Mouse (Mus musculus): ENCODE data around the gene Rilp. TPM values are rescaled to one million over a fixed set of nuclear protein-coding genes. Genes with fewer than 3 reads are reported as not detected.

Rilp gene
- total and polyA plus RNA-seq, 2 experiments from 2014 or later: 6.9 to 7.0 TPM

DNA sequence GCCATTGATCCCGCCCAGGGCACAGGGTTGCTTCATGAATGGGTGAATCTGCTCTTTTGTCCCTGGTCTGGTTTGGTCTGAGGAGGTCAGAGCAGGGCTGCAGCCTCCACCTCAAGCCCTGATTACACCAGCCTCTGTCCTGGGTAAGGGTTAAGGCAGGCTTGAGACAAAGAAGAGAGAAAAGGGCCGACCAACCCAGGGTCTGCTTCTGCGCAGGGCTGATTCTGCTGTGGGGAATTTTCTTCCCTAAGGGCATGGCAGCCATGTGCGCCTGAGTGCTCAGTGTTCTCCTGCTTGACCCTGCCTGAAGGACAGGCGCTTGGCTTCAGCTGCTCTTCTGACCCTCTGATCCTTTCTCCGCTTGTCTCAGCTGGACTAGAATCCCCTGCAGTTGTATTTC is 47.2 kb downstream of the Rilp start:
- Histone ChIP-seq H3K27ac (ENCODE audit: low read depth, low read length) (no peak overlapping the region), H3K27me3 (ENCODE audit: insufficient read depth, low read length) (no peaks in the 10 kb centered on the region), H3K4me1 (ENCODE audit: insufficient read depth, low read length) (no peaks in the 10 kb centered on the region), H3K4me3 (ENCODE audit: low read depth, low read length) (no peak overlapping the region), H3K9me3 (ENCODE audit: low read length) (no peaks in the 10 kb centered on the region), H3K36me3 (ENCODE audit: insufficient read depth, low read length) (peaks cover 22% of the 10 kb centered on the region), H3K4me2 (ENCODE audit: low read depth, low read length, poor library complexity, severe bottlenecking) (no peak overlapping the region), H3K9ac (replicated peaks; ENCODE audit: low read length, poor library complexity, severe bottlenecking) (no peak overlapping the region)
- DNase-seq (ENCODE audit: low spot score) (no peak), ATAC-seq (ENCODE audit: low FRiP score) (no peak)
- WGBS: 81% methylated on average over 6 of the region's 6 CpGs
- TF ChIP-seq CTCF (IDR thresholded peaks at IDR 0.05): no peak

GRCm38 (mm10) chr11:75558101-75558500 is 48.2 kb downstream of the Rilp start:
- no peaks in the 10 kb centered on the region for H3K27me3 ChIP-seq (ENCODE audit: insufficient read depth, low read length)
- no peak for DNase-seq (ENCODE audit: low spot score)
- no peaks in the 10 kb centered on the region for H3K9me3 ChIP-seq (ENCODE audit: low read length)
- no peak overlapping the region for H3K4me3 ChIP-seq (ENCODE audit: low read depth, low read length)
- no peaks in the 10 kb centered on the region for H3K4me1 ChIP-seq (ENCODE audit: insufficient read depth, low read length)
- no peak overlapping the region for H3K4me2 ChIP-seq (ENCODE audit: low read depth, low read length, poor library complexity, severe bottlenecking)
- H3K27ac ChIP-seq (ENCODE audit: low read depth, low read length): no peak overlapping the region
- peak; percentile 52 for TF ChIP-seq CTCF (IDR thresholded peaks at IDR 0.05)
- peaks cover 32% of the 10 kb centered on the region for H3K36me3 ChIP-seq (ENCODE audit: insufficient read depth, low read length)
- H3K9ac ChIP-seq (replicated peaks; ENCODE audit: low read length, poor library complexity, severe bottlenecking): no peak overlapping the region
- ATAC-seq (ENCODE audit: low FRiP score): no peak
- WGBS: 90% methylated on average over 1 of the region's 1 CpGs

- WGBS: 89% methylated on average over 8 of the region's 8 CpGs
- no peak for DNase-seq (ENCODE audit: low spot score)
- ATAC-seq (ENCODE audit: low FRiP score): no peak
Measured at GRCm38 (mm10) chr11:75559870-75560504, 50.1 kb downstream of the Rilp start.

GRCm38 (mm10) chr11:75560530-75561409 is 50.9 kb downstream of the Rilp start:
- Histone ChIP-seq H3K27ac (ENCODE audit: low read depth, low read length) (no peak overlapping the region), H3K4me2 (ENCODE audit: low read depth, low read length, poor library complexity, severe bottlenecking) (no peak overlapping the region), H3K36me3 (ENCODE audit: insufficient read depth, low read length) (peaks cover 38% of the 10 kb centered on the region), H3K9ac (replicated peaks; ENCODE audit: low read length, poor library complexity, severe bottlenecking) (no peak overlapping the region), H3K4me3 (ENCODE audit: low read depth, low read length) (no peak overlapping the region), H3K27me3 (ENCODE audit: insufficient read depth, low read length) (no peaks in the 10 kb centered on the region), H3K4me1 (ENCODE audit: insufficient read depth, low read length) (no peaks in the 10 kb centered on the region), H3K9me3 (ENCODE audit: low read length) (no peaks in the 10 kb centered on the region)
- ATAC-seq (ENCODE audit: low FRiP score): no peak
- 86% methylated on average over 14 of the region's 14 CpGs for WGBS
- TF ChIP-seq CTCF (IDR thresholded peaks at IDR 0.05): no peak
- no peak for DNase-seq (ENCODE audit: low spot score)

More at GRCm38 (mm10) chr11:75559870-75560504, 50.1 kb downstream of the Rilp start:
- TF ChIP-seq CTCF (IDR thresholded peaks at IDR 0.05): no peak
- H3K4me1 ChIP-seq (ENCODE audit: insufficient read depth, low read length): no peaks in the 10 kb centered on the region
- no peak overlapping the region for H3K27ac ChIP-seq (ENCODE audit: low read depth, low read length)
- H3K9me3 ChIP-seq (ENCODE audit: low read length): no peaks in the 10 kb centered on the region
- peaks cover 38% of the 10 kb centered on the region for H3K36me3 ChIP-seq (ENCODE audit: insufficient read depth, low read length)
- no peaks in the 10 kb centered on the region for H3K27me3 ChIP-seq (ENCODE audit: insufficient read depth, low read length)
- H3K4me3 ChIP-seq (ENCODE audit: low read depth, low read length): no peak overlapping the region
- no peak overlapping the region for H3K9ac ChIP-seq (replicated peaks; ENCODE audit: low read length, poor library complexity, severe bottlenecking)
- H3K4me2 ChIP-seq (ENCODE audit: low read depth, low read length, poor library complexity, severe bottlenecking): no peak overlapping the region

- Histone ChIP-seq H3K4me2 (ENCODE audit: low read depth, low read length, poor library complexity, severe bottlenecking) (no peak overlapping the region), H3K4me1 (ENCODE audit: insufficient read depth, low read length) (no peaks in the 10 kb centered on the region), H3K9ac (replicated peaks; ENCODE audit: low read length, poor library complexity, severe bottlenecking) (no peak overlapping the region), H3K9me3 (ENCODE audit: low read length) (no peaks in the 10 kb centered on the region), H3K4me3 (ENCODE audit: low read depth, low read length) (no peak overlapping the region), H3K36me3 (ENCODE audit: insufficient read depth, low read length) (peaks cover 44% of the 10 kb centered on the region), H3K27ac (ENCODE audit: low read depth, low read length) (no peak overlapping the region), H3K27me3 (ENCODE audit: insufficient read depth, low read length) (no peaks in the 10 kb centered on the region)
- no peak for ATAC-seq (ENCODE audit: low FRiP score)
- no peak for TF ChIP-seq CTCF (IDR thresholded peaks at IDR 0.05)
- WGBS: 83% methylated on average over 5 of the region's 5 CpGs
- no peak for DNase-seq (ENCODE audit: low spot score)
Measured at GRCm38 (mm10) chr11:75561410-75561791, 51.5 kb downstream of the Rilp start.

MicroRNAs within 50 kb of the gene (microRNA counts, 519-probe panel; counts per million panel counts)
- microRNA mmu-miR-22: 5,894 counts per million, percentile 96 among the panel's probes with 10 or more counts

Small RNAs within 50 kb of the gene (microRNA-seq; reads per million reads assigned to microRNA genes)
- gene Mir22 (ENCODE audit: borderline number of aligned reads) (11,687 reads per million, percentile 96 among the genes with 10 or more reads in this experiment), gene Mir3971 (ENCODE audit: borderline number of aligned reads) (not detected)

Other genes starting within 250 kb of the Rilp start
- gene Rpa1, start 161.8 kb upstream of the Rilp start, total RNA-seq (2014; rRNA removed): 35.9 and 47.6 TPM in 2 replicates
- gene Rpa1, start 161.8 kb upstream of the Rilp start, polyA plus RNA-seq (2015; fragmentation: Nextera tagmentation; extraction: Ambion mirVana): 43.8 TPM in 2 replicates
- gene Smyd4, start 161.7 kb upstream of the Rilp start, total RNA-seq (2014; rRNA removed): 11.0 and 16.7 TPM in 2 replicates
- gene Smyd4, start 161.7 kb upstream of the Rilp start, polyA plus RNA-seq (2015; fragmentation: Nextera tagmentation; extraction: Ambion mirVana): 15.2 and 16.8 TPM in 2 replicates
- 50.6 and 92.0 TPM in 2 replicates for gene Serpinf1, start 87.4 kb upstream of the Rilp start, total RNA-seq (2014; rRNA removed)
- gene Serpinf1, start 87.4 kb upstream of the Rilp start, polyA plus RNA-seq (2015; fragmentation: Nextera tagmentation; extraction: Ambion mirVana): 34.3 and 44.6 TPM in 2 replicates
- not detected in 2 replicates for gene Serpinf2, start 70.5 kb upstream of the Rilp start, total RNA-seq (2014; rRNA removed)
- gene Serpinf2, start 70.5 kb upstream of the Rilp start, polyA plus RNA-seq (2015; fragmentation: Nextera tagmentation; extraction: Ambion mirVana): 0.11 TPM in 1 of 2 replicates, not detected in the other
- 17.4 and 29.7 TPM in 2 replicates for gene Wdr81, start 55.4 kb upstream of the Rilp start, total RNA-seq (2014; rRNA removed)
- 4.5 and 4.8 TPM in 2 replicates for gene Wdr81, start 55.4 kb upstream of the Rilp start, polyA plus RNA-seq (2015; fragmentation: Nextera tagmentation; extraction: Ambion mirVana)
- gene Tlcd2, start 48.4 kb upstream of the Rilp start, total RNA-seq (2014; rRNA removed): 0.66 and 0.76 TPM in 2 replicates
- 1.6 and 1.9 TPM in 2 replicates for gene Tlcd2, start 48.4 kb upstream of the Rilp start, polyA plus RNA-seq (2015; fragmentation: Nextera tagmentation; extraction: Ambion mirVana)
- gene Prpf8, start 23.3 kb upstream of the Rilp start, total RNA-seq (2014; rRNA removed): 121 and 129 TPM in 2 replicates
- 25.7 and 27.6 TPM in 2 replicates for gene Prpf8, start 23.3 kb upstream of the Rilp start, polyA plus RNA-seq (2015; fragmentation: Nextera tagmentation; extraction: Ambion mirVana)
- 3.6 and 3.8 TPM in 2 replicates for gene Scarf1, start 3.4 kb downstream of the Rilp start, total RNA-seq (2014; rRNA removed)
- gene Scarf1, start 3.4 kb downstream of the Rilp start, polyA plus RNA-seq (2015; fragmentation: Nextera tagmentation; extraction: Ambion mirVana): 3.0 and 3.5 TPM in 2 replicates
- 34.3 and 34.5 TPM in 2 replicates for gene Slc43a2, start 21.6 kb downstream of the Rilp start, total RNA-seq (2014; rRNA removed)
- gene Slc43a2, start 21.6 kb downstream of the Rilp start, polyA plus RNA-seq (2015; fragmentation: Nextera tagmentation; extraction: Ambion mirVana): 17.0 and 20.4 TPM in 2 replicates
- 105 and 108 TPM in 2 replicates for gene Pitpna, start 78.0 kb downstream of the Rilp start, total RNA-seq (2014; rRNA removed)
- 91.7 and 106 TPM in 2 replicates for gene Pitpna, start 78.0 kb downstream of the Rilp start, polyA plus RNA-seq (2015; fragmentation: Nextera tagmentation; extraction: Ambion mirVana)
- gene Inpp5k, start 120.9 kb downstream of the Rilp start, total RNA-seq (2014; rRNA removed): 50.0 and 50.2 TPM in 2 replicates
- gene Inpp5k, start 120.9 kb downstream of the Rilp start, polyA plus RNA-seq (2015; fragmentation: Nextera tagmentation; extraction: Ambion mirVana): 43.7 and 49.9 TPM in 2 replicates
- gene Myo1c, start 140.4 kb downstream of the Rilp start, total RNA-seq (2014; rRNA removed): 19.3 and 22.8 TPM in 2 replicates
- 7.7 and 7.8 TPM in 2 replicates for gene Myo1c, start 140.4 kb downstream of the Rilp start, polyA plus RNA-seq (2015; fragmentation: Nextera tagmentation; extraction: Ambion mirVana)
- gene Crk, start 169.2 kb downstream of the Rilp start, total RNA-seq (2014; rRNA removed): 79.5 and 90.1 TPM in 2 replicates
- gene Crk, start 169.2 kb downstream of the Rilp start, polyA plus RNA-seq (2015; fragmentation: Nextera tagmentation; extraction: Ambion mirVana): 71.6 and 75.0 TPM in 2 replicates
- 341 and 436 TPM in 2 replicates for gene Ywhae, start 222.8 kb downstream of the Rilp start, total RNA-seq (2014; rRNA removed)
- gene Ywhae, start 222.8 kb downstream of the Rilp start, polyA plus RNA-seq (2015; fragmentation: Nextera tagmentation; extraction: Ambion mirVana): 1,643 and 1,657 TPM in 2 replicates

All from midbrain, postnatal 0 days (tissue).